ENCODE assay signal across 8 mouse cellular contexts in genomic region chr5:136986695-136987137, GRCm38 (mm10). TPM values are rescaled to one million over a fixed set of nuclear protein-coding genes. Genes with fewer than 3 reads are reported as not detected.
DNase-seq lines count a peak whose midpoint lies in the region; ATAC-seq and TF ChIP-seq lines count a peak whose summit lies in the region.

Gene Plod3, plus strand, starts transcription at chr5:136987019.

- peak within 1 kb of the TSS; percentile 84 for H3K4me2 ChIP-seq in embryonic facial prominence, embryonic 14.5 days (ENCODE audit: low read depth, low read length)
- peak within 1 kb of the TSS; percentile 88 for H3K4me2 ChIP-seq in limb, embryonic 13.5 days (replicated peaks)
- peak within 1 kb of the TSS; percentile 76 for H3K4me2 ChIP-seq in midbrain, embryonic 16.5 days (ENCODE audit: low read length)

- peak; percentile 100 for DNase-seq in 3T3-L1 (ENCODE audit: low read depth, low spot score)
- peak; percentile 78 to 89 for DNase-seq in adrenal gland, postnatal 4 days (ENCODE audit: low spot score in 2 of 2)
- peak; percentile 100 for DNase-seq in embryonic facial prominence, embryonic 14.5 days (ENCODE audit: low spot score)
- DNase-seq in heart, adult 2 months = peak in 1 of 2 experiments; percentile 97
- DNase-seq in kidney, adult 8-10 months = peak; percentile 97
- peak; percentile 89 to 93 for DNase-seq in spleen, postnatal 14 days (ENCODE audit: low spot score in 2 of 2)

- peak; percentile 77 for TF ChIP-seq EP300 in heart, adult 2 months (IDR thresholded peaks at IDR 0.05; ENCODE audit: insufficient read depth, low read depth, low read length)

- peaks cover 13% of the 10 kb centered on the region for H3K4me1 ChIP-seq in embryonic facial prominence, embryonic 14.5 days (ENCODE audit: control insufficient read depth, insufficient read depth, low read length)
- no peaks in the 10 kb centered on the region for H3K4me1 ChIP-seq in heart, adult 2 months (ENCODE audit: control insufficient read depth, insufficient read depth, low read length)
- peaks cover 21% of the 10 kb centered on the region for H3K4me1 ChIP-seq in limb, embryonic 13.5 days
- peaks cover 14% of the 10 kb centered on the region for H3K4me1 ChIP-seq in midbrain, embryonic 16.5 days (ENCODE audit: control insufficient read depth, insufficient read depth, low read length)

- H3K36me3 ChIP-seq in embryonic facial prominence, embryonic 14.5 days (ENCODE audit: control insufficient read depth, insufficient read depth, low read length) = peaks cover 52% of the 10 kb centered on the region
- H3K36me3 ChIP-seq in heart, adult 2 months (ENCODE audit: control insufficient read depth, insufficient read depth, low read length) = no peaks in the 10 kb centered on the region
- H3K36me3 ChIP-seq in limb, embryonic 13.5 days = peaks cover 55% of the 10 kb centered on the region
- H3K36me3 ChIP-seq in midbrain, embryonic 16.5 days (ENCODE audit: control insufficient read depth, insufficient read depth, low read length) = peaks cover 28% of the 10 kb centered on the region

- ATAC-seq in embryonic facial prominence, embryonic 14.5 days (ENCODE audit: low read depth) = peak; percentile 93
- ATAC-seq in limb, embryonic 13.5 days (ENCODE audit: low FRiP score, low read depth) = peak; percentile 92
- peak; percentile 90 for ATAC-seq in midbrain, embryonic 16.5 days

- H3K9me3 ChIP-seq in embryonic facial prominence, embryonic 14.5 days (ENCODE audit: control insufficient read depth, low read length) = no peaks in the 10 kb centered on the region
- no peaks in the 10 kb centered on the region for H3K9me3 ChIP-seq in limb, embryonic 13.5 days
- H3K9me3 ChIP-seq in midbrain, embryonic 16.5 days (replicated peaks; ENCODE audit: control insufficient read depth, low read length, poor library complexity, severe bottlenecking) = no peaks in the 10 kb centered on the region

- TF ChIP-seq CTCF in heart, adult 2 months (IDR thresholded peaks at IDR 0.05) = no peak

- H3K9ac ChIP-seq in embryonic facial prominence, embryonic 14.5 days (ENCODE audit: low read depth, low read length) = peak within 1 kb of the TSS; percentile 88
- peak within 1 kb of the TSS; percentile 71 for H3K9ac ChIP-seq in heart, adult 2 months (ENCODE audit: low read depth, low read length)
- peak within 1 kb of the TSS; percentile 95 for H3K9ac ChIP-seq in limb, embryonic 13.5 days
- H3K9ac ChIP-seq in midbrain, embryonic 16.5 days (ENCODE audit: low read depth, low read length) = peak within 1 kb of the TSS; percentile 97

- no peaks in the 10 kb centered on the region; the same call in 1 of the 2 replicates for H3K79me2 ChIP-seq in heart, adult 2 months (replicated peaks; ENCODE audit: control insufficient read depth, insufficient read depth, low read length)

- intact Hi-C loops in heart, adult 2 months (cut with DNase I) = loop anchor here (1.0 to 10.0 kb wide), 3 partner anchors 24 to 798 kb away; partner anchors contain the start of genes Mepce and Zcwpw1

- peak within 1 kb of the TSS; percentile 72 for H3K4me3 ChIP-seq in embryonic facial prominence, embryonic 14.5 days (ENCODE audit: low read depth, low read length)
- peak within 1 kb of the TSS; percentile 69 for H3K4me3 ChIP-seq in heart, adult 2 months
- peak within 1 kb of the TSS; percentile 84 for H3K4me3 ChIP-seq in limb, embryonic 13.5 days
- H3K4me3 ChIP-seq in midbrain, embryonic 16.5 days (ENCODE audit: low read depth, low read length) = peak within 1 kb of the TSS; percentile 59

- no peaks in the 10 kb centered on the region for H3K27me3 ChIP-seq in embryonic facial prominence, embryonic 14.5 days (replicated peaks; ENCODE audit: control insufficient read depth, insufficient read depth, low read length)
- H3K27me3 ChIP-seq in heart, adult 2 months (ENCODE audit: control insufficient read depth, insufficient read depth, low read length) = no peaks in the 10 kb centered on the region
- H3K27me3 ChIP-seq in limb, embryonic 13.5 days = no peaks in the 10 kb centered on the region
- H3K27me3 ChIP-seq in midbrain, embryonic 16.5 days (ENCODE audit: control insufficient read depth, insufficient read depth, low read depth, low read length) = no peaks in the 10 kb centered on the region

- peak within 1 kb of the TSS; percentile 98 for H3K27ac ChIP-seq in embryonic facial prominence, embryonic 14.5 days (replicated peaks; ENCODE audit: low read depth, low read length)
- peak within 1 kb of the TSS; percentile 97 for H3K27ac ChIP-seq in heart, adult 2 months
- H3K27ac ChIP-seq in limb, embryonic 13.5 days = peak within 1 kb of the TSS; percentile 97
- H3K27ac ChIP-seq in midbrain, embryonic 16.5 days (ENCODE audit: low read length) = peak within 1 kb of the TSS; percentile 95

- WGBS in embryonic facial prominence, embryonic 14.5 days = 0% methylated on average over 26 of the region's 26 CpGs
- WGBS in heart, adult 2 months = under 1% methylated on average over 26 of the region's 26 CpGs
- under 1% methylated on average over 26 of the region's 26 CpGs for WGBS in limb, embryonic 13.5 days
- WGBS in midbrain, embryonic 16.5 days = under 1% methylated on average over 26 of the region's 26 CpGs

- TF ChIP-seq POLR2A in heart, adult 2 months (IDR thresholded peaks at IDR 0.05; ENCODE audit: insufficient read depth, low read depth, low read length) = peak; percentile 93

RNA-seq across cellular contexts. Expression of gene Plod3, which starts in this region (rescaled TPM):
- total RNA-seq in adrenal gland, postnatal 4 days (2021) = 10 to 100 TPM; 60.4 to 64.7 TPM
- 51.1 and 62.2 TPM in 2 replicates for polyA plus RNA-seq in embryonic facial prominence, embryonic 14.5 days (2014; fragmentation: Nextera tagmentation; extraction: Ambion mirVana)
- total RNA-seq in heart, adult 2 months (2021) = 10 to 100 TPM; 32.0 to 37.1 TPM
- 30.3 and 30.8 TPM in 2 replicates for polyA plus RNA-seq in heart, adult 2 months (2012; rRNA removed)
- polyA plus RNA-seq in limb, embryonic 13.5 days (2015; fragmentation: Nextera tagmentation; extraction: Ambion mirVana) = 63.1 and 65.1 TPM in 2 replicates
- 34.7 and 37.9 TPM in 2 replicates for polyA plus RNA-seq in midbrain, embryonic 16.5 days (2015; fragmentation: Nextera tagmentation; extraction: Ambion mirVana)
